Mouse (Mus musculus) CD4-positive naive resting alpha-beta T cell, adult 57 days (primary cell): ENCODE data around the gene Wdfy4. TPM values are rescaled to one million over a fixed set of nuclear protein-coding genes. Genes with fewer than 3 reads are reported as not detected.

ENCODE experiments used
- total RNA-seq: library from RNA; stranded (reverse); gene quantifications from one replicate; pipeline ENCODE4 v1.2.4, GENCODE M21; 2023

Wdfy4 gene
- 20.2 TPM for total RNA-seq

DNA sequence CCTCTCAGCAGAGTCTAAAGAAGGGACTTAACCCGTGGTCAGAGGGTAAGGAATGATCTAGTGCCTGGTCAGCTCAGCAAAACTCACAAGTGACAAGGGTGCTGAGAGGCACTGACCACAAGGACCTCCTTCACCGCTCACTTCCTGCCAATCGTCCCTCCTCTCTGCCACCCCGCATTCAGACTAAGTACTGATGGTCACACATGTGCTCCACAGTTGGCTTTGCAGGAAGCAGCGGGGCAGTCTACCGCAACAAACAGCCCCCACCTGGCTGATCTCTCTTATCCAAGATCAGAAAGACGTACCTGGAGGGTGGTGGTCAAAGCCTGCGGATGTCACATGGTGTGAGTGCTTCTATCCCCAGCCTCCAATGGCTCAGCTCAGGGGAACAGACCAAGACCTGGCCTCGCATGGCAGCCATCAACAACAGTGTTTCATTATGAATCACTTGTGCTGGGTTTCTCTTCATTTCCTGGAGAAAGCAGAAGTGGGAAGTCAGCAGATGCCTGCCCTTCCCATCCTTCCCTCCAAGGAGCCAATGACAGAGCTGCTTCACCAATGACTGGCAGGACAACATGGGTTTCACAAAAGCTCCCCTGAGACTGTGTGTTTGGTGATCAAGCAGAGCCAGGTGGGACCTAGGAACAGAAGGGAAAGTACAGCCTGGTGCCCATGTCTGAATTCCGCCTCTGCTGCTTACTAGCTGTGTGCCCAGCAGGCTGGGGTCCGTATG is at the start of gene Wdfy4:
Wdfy4 (minus strand) TSS at position 441 of the 733 bp plus-strand sequence.

DNA sequence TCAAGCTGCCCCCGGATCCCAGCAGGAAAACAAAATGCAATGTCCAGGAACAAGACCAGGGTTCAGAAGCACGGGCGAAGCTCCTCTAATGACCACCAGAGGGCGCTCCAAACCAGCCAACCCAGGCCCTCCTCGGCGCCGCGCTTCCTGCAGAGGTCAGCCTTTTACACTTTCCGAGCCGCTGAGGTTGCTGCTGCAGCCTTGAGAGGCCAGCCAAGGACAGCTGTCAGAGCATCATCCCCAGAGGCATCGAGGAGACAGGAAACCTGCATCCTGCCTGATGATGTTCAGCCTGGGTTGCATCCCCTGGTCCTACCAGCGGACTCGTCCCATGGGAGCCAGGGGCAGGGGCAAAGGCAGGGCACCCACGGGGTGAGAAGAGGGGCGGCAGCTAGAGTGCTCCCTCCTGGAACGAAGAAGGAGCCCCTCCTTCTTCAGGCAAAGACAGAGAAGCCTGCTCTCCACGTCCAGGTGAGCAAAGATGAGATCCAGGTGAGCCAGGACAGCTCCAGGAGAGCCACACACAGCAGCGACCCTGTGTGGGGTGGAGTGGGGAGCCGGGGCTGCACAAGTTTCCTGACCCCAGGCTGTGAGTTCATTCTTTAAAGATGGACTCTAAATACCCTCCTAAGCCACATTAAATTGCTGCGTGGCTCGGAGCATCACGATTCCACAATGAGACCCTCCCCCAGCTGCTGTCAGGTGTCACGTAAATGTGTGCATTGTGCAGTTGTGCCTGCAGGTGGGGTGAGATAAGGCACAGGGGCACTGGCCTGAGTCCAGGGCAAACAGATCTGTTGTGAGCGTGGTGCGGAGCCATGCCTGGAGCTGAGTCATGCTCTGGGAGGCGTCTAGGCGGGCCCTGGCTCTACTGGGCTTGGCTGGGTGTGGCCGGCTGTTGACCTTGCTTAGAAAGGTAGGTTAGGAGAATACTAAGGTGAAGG is 28.8 kb upstream of the Wdfy4 start, which contains the start of gene Arhgap22:
Arhgap22 (plus strand) TSS at position 204 of the 944 bp plus-strand sequence.

DNA sequence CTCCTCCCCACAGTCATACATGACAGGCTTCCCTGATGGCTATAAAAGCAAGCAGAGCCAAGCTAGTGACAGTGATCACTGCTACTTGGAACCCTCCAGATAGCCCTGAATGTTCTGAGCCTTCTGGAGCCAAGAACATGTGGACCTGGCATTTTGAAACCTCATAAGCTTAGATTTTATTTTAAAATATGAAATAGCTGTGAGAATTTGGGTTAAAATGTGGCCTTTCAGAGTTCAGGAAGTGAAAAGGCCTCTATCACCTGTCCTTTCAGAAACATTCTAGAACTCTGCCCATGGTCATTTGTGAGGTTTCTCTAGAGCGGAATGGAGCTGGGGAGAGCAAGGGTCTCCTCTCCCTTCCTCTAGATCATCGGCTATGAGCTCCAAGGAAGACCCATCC is 194.2 kb downstream of the Wdfy4 start, which contains the start of gene Lrrc18:
Lrrc18 (plus strand) TSS at position 301 of the 400 bp plus-strand sequence.

Other genes starting within 250 kb of the Wdfy4 start
- not detected for gene Lrrc18, start 194.1 kb downstream of the Wdfy4 start, total RNA-seq
- not detected for gene Arhgap22, start 28.5 kb upstream of the Wdfy4 start, total RNA-seq